Mouse (Mus musculus) urinary bladder, adult 2 months (tissue): ENCODE results near the gene Emx1. TPM values are rescaled to one million over a fixed set of nuclear protein-coding genes. Genes with fewer than 3 reads are reported as not detected.

ENCODE experiments used
- DNase-seq: peaks from one replicate; pipeline ENCODE4 v3.0.0; 2022; ENCODE audit warnings: low spot score
- polyA plus RNA-seq: library from polyadenylated mRNA; depleted of rRNA; stranded (reverse); fragments of >200 nt; gene quantifications from 2 replicates; pipeline ENCODE4 v1.2.3, GENCODE M21; 2012; rRNA removed

The Emx1 gene
- polyA plus RNA-seq, 1 experiment: 0.04 TPM

DNA sequence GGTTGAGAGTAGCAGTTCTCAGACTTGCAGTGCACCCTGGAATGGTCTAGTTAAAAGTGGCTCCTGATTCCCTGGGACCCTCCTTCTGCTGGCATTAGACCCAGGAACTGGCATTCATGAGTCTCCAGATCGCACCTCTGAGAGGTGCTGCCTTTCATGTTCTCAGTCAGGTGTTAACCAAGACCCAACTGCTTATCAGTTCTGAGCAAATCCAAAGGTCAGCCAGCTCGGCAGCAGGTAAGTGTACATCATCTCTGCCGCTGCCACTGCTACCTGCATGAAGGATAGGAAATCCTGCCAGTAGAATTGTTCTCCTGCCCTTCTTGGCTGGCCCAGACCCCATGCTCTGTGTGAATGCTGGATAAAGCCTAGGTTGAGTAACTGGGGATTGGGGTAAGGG is 43.5 kb downstream of the Emx1 start:
- DNase-seq: no peak

DNA sequence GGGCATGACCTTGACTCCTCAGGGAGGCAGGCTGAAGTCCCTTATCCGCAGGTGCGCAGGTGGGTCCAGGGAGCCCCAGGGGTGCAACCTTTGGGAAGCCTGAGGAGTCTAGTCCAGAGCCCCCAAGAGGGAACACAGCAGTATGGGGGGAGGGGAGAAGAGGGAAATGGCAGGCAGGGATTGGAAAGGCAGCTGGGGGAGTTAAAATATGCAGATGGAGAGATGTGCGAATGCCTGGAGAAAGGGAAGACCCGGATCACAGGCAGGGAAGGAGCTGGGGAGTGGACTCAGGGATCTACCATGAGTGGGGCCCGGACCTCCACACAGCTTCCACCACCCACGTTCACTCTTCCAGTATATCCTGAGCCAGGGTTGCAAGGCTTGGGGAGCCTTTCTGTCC is 44.2 kb downstream of the Emx1 start:
- no peak for DNase-seq

DNA sequence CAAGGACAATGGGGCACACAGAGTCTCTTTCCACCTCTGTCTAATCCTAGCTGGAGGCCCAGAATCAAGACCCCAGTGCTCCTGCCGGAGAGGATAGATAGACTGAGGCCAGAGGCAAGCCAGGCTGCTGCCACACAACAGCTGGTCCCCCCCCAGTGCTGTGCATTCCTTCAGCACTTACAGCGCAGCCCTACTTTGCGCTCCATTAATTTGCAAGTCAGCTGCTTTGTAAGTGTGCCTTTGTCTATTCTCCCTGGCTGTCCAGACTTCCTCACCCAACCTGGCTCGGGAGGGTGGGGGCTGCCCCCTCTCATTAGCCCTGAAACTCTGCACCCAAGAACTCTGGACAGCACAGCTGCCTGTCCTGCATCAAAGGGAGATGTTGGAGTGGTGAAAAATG is 44.8 kb downstream of the Emx1 start:
- no peak for DNase-seq

DNA sequence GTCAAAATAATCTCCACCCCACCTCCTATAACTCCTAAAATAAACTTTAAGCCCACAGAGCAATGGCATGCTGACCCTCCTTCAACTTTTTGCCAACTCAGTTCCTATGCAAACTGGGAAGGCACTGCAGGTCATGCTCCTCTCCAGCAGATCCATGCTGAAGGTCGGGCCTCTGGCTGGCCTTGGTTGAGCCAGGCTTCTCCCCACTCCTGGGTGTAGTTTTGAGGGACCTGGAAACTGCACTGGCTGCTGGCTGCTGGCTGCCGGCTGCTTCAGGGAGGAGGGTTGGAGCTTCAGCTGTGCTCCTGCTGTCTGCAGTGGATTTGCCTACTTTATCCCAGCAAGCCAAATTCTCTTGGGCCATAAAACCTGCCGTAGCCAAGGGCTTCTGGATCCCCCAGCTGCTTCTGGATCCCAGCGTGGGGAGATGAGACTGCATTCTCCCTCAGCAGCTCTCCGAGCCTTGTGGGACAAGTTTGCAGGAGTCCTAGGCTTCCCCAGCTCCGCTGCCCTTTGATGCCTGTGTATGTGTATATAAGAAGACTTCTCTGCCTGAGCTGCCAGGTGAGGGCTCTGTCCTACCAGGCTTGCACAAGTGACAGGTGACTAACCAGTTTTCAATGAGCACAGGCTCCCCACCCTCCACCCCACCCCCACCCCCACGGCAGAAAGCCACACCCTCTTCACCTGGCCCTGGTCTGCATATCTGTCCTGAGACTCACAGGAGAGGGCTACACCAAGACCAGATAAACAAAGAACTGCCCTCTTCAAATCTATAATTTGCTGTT is 45.8 kb downstream of the Emx1 start:
- DNase-seq: no peak

DNA sequence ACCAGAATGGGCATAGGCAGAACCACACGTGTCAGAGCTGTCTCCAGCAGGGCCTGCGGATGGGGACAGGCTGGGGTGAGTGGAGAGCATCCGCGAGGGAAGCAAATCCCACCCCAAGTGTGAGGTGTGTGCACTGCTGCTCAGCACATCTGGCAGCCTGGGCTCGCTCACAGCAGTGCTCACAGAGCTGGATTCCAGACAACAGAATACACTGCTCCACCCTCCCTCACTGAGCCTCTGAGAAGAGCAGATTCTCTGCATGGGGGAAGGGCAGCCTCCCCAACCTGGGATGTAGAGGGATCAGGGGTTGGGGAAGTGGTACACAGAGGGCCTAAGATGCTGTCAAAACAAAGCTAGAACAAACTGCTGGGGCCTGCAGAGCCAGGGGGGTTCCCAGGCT is 47.6 kb downstream of the Emx1 start:
- no peak for DNase-seq

DNA sequence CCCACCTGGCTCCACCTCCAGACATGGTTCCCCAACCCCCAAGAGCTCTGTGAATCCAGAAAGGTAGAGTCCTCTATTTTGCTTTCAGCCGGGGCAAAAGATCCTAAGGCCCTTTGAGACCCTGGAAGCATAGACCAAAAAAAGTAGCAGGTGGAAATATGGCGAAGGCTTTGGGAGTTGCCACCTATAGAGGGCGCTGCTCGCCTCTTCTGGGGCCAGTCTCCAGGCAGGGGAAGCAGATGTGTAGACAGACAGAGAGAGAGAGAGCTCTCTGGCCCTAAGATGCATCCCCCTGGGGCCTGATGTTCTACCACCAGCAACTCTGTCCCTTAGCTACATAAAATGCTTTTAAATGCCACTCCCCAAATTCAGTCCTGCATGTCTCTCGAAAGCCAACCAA is 49.8 kb downstream of the Emx1 start:
- DNase-seq: no peak

DNA sequence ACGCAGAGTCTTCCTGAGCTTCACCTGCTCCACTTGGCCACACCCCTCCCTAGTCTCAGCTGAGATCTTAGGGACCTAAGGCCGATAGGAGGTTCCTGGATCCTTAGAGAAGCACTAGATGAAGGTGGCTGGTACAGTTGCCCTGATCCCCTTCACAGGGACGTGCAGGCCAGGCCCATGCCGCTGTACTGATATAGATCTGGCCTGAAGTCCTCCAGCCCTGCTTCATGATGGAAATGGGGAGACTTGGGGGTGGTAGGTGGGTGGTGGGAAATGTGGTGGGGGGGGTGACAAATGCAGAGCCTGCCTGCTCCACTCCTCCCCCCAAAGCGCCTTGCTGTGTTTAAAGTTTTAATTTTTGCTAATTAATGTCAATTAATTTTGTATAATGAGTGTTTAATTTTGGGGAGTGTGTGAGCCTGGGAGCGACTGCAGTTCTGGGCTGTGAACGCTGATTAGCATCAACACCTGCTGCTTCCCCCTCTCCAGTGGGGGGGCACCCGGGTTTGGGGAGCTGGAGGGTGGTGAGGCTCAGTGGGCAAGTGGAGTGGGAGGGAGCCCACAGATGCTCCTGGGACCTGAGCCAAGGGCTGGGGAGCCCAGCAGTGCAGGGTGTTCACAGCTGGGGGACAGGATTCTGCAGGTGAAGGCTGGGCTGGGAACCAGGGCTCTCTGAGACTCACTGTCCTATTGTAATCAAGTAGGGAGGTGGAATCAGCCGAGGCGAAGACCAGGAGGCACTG is 50.5 kb downstream of the Emx1 start:
- DNase-seq: no peak

DNA sequence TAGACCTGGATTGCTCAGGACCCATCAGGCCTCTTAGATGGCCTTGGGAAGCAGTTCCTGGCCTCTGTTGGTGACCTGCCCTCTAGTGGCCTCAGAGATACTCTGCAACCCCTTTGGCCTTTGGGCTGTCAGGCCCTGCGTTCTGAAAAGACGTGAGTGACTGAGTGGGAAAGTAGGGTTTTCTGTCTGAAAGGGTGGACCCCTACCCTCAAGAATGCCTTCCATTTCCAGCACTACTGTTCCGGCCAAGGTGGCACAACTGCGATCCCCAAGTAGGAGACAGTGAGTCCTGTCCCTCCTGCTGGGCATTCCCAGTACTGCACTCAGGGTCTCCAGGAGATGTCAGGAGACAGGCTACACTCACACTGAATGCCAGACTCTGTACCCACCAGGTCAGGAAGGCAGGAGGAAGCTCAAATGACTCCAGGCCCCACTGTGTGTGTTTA is 51.8 kb downstream of the Emx1 start:
- peak; percentile 54 for DNase-seq

DNA sequence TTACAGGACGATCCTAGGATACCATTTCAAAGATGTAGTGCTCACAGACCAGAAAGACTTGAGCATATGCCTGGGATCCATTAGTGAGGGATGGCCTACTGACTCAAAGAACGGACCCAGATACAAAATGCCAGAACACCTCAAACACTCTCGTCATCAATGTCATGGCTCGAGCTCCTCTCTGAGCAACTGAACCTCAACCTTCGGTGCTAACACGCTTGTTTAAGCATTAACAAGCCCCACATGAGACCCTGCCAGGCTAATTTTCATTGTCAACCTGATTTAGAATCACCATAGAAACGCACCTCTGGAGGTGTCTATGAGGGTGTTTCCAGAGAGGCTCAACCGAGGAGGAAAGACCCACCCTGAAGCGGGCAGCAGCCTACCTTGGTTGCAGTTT is 62.6 kb downstream of the Emx1 start:
- DNase-seq: no peak

DNA sequence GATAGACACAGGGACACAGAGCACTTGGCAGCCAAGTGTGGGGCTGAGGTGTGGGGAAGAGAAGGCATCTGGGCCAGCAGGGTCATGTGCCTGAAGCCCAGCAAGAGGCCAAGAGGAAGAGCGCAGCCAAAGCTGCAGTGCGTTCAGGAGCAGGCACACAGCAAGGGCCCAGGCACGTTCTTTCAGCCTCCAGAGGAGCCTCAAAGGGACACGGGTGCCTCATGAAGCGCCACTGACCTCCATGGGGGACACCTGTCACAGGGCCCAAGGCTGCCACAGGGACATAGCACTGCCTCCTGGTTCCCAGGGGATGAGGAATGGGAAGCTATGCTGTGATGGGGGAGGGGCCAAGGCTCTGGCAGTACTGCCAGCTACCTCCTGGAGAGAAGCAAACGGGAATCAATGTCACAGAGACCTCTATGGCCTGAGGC is 63.6 kb downstream of the Emx1 start:
- DNase-seq: no peak

DNA sequence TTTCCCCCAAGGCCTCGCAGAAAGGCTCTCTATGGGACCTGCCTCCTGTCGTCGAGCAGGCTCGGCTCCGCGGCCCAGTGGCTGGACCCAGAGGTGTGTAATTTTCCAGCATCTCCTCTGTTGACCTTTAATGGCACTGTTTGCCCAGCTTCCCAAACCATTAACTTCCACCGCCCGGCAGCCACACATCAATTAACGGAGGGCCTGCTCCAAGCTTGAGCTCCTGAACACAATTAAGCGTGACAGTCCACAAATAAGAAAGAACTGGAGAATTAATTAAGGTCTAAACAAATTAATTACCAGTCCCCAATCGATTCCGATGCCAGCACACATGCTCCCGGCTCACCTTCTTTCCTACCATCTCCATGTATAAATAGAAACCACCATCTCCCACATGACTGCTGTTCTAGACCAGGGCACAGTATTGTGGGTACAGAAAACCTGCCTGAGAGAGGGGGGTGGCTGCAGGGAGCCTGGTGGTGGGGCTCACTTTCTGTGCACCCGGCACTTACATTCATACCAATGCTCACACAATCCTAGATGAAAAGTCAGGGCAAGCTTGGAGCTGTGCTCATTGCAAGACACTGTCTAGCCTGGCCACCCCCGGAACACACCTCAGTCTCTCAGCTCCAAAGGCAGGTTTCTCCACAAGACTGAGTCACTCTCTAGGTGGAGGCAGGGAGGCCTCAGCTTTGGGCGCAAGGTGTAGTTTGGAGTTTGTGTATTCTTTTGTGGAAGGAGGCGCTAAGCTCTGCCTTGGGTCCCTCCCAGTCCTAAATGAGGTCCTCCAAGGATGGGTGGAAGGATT is 65.2 kb downstream of the Emx1 start:
- DNase-seq: no peak

DNA sequence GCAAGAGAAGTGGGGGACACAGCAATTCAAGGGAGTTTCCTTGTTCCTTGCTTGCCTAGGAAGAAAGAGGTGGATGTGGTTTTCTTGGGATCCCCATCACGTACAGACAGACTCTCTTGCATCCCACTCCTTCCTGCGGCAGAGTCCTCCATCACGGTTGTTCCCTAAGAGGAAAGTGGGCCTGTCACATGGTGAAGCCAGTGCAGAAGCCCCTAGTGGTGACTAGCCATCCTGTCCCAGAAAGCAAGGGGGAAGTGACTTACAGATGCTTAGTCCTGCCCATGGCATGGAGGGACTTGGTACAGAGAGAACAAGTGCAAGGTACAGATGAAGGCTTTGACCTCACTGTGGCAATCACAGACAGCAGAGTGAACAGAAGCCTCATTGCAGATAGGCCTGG is 66.0 kb downstream of the Emx1 start:
- no peak for DNase-seq

Other genes starting within 250 kb of the Emx1 start
- gene Exoc6b, start 117.9 kb upstream of the Emx1 start, polyA plus RNA-seq: 9.6 and 13.0 TPM in 2 replicates
- 12.5 and 24.3 TPM in 2 replicates for gene Spr, start 49.7 kb upstream of the Emx1 start, polyA plus RNA-seq
- gene Sfxn5, start 146.0 kb downstream of the Emx1 start, polyA plus RNA-seq: 3.9 and 4.2 TPM in 2 replicates
- 56.5 and 58.1 TPM in 2 replicates for gene Rab11fip5, start 187.2 kb downstream of the Emx1 start, polyA plus RNA-seq
- not detected in 2 replicates for gene Noto, start 236.4 kb downstream of the Emx1 start, polyA plus RNA-seq
- 20.6 and 28.0 TPM in 2 replicates for gene Smyd5, start 244.6 kb downstream of the Emx1 start, polyA plus RNA-seq